Mouse (Mus musculus) forebrain, postnatal 0 days (tissue): ENCODE results near the gene Cop1. TPM values are rescaled to one million over a fixed set of nuclear protein-coding genes. Genes with fewer than 3 reads are reported as not detected.

Experiments
- ATAC-seq: fragments of 200-750 bp; cut with Nextera tagmentation; 2 replicates; pipeline ENCODE4 v1.8.0; 2017; ENCODE audit warnings: mild to moderate bottlenecking, moderate library complexity
- DNase-seq: peaks from one replicate; pipeline ENCODE4 v3.0.0-alpha.2; 2015
- H3K27ac ChIP-seq: fragments of 300-500 bp; sonication (generic); 2 replicates; pipeline ENCODE4 v1.5.1; 2014; ENCODE audit warnings: low read depth, mild to moderate bottlenecking, antibody characterized with exemption, low read length, moderate library complexity, mixed read lengths
- H3K27me3 ChIP-seq: fragments of 300-500 bp; sonication (generic); 2 replicates; pipeline ENCODE4 v1.6.1; 2014; ENCODE audit warnings: mild to moderate bottlenecking, low read length, mixed read lengths; ENCODE audit not compliant: insufficient read depth
- H3K36me3 ChIP-seq: fragments of 300-500 bp; sonication (generic); 2 replicates; pipeline ENCODE4 v1.6.1; 2014; ENCODE audit warnings: mild to moderate bottlenecking, moderate library complexity; ENCODE audit not compliant: insufficient read depth
- H3K4me1 ChIP-seq: fragments of 300-500 bp; sonication (generic); 2 replicates; pipeline ENCODE4 v1.6.1; 2014; ENCODE audit warnings: antibody characterized with exemption; ENCODE audit not compliant: insufficient read depth
- H3K4me2 ChIP-seq: fragments of 300-500 bp; sonication (generic); 2 replicates; pipeline ENCODE4 v1.6.1; 2014; ENCODE audit warnings: low read depth, mild to moderate bottlenecking, moderate library complexity
- H3K4me3 ChIP-seq: fragments of 300-500 bp; sonication (generic); 2 replicates; pipeline ENCODE4 v1.5.1; 2014; ENCODE audit warnings: low read depth, low read length, mixed read lengths
- H3K9ac ChIP-seq: fragments of 300-500 bp; sonication (generic); 2 replicates; pipeline ENCODE4 v1.6.1; 2014; ENCODE audit warnings: mild to moderate bottlenecking
- H3K9me3 ChIP-seq: fragments of 300-500 bp; sonication (generic); 2 replicates; pipeline ENCODE4 v1.6.1; 2016; ENCODE audit warnings: low read length
- CTCF ChIP-seq: sonication (generic); IDR thresholded peaks from 2 replicates; pipeline ENCODE4 v1.5.1; 2016; ENCODE audit warnings: antibody characterized with exemption, control low read depth, low read depth
- WGBS: fragments of 180-500 bp; shearing (Covaris S2); extraction: QIAGEN DNeasy Blood & Tissue Kit; methylation state at CpG from one replicate; pipeline ENCODE4 v1.1.7; 2014; 5-methylcytosine and 5-hydroxymethylcytosine counted together
- polyA plus RNA-seq: library from polyadenylated mRNA; unstranded; fragments of >200 nt; fragmentation: Nextera tagmentation; extraction: Ambion mirVana; gene quantifications from 2 replicates; pipeline ENCODE4 v1.2.1, GENCODE M21; 2015
- total RNA-seq: library from RNA; depleted of rRNA; stranded (reverse); fragments of >200 nt; gene quantifications from 2 replicates; pipeline ENCODE4 v1.2.3, GENCODE M21; 2014

The Cop1 gene
- total and polyA plus RNA-seq, 2 experiments from 2014 or later, result 61.0 to 147 TPM

GRCm38 (mm10) chr1:159250320-159250719 is 18.2 kb downstream of the Cop1 start:
- Histone ChIP-seq H3K36me3 (peaks cover 22% of the 10 kb centered on the region), H3K27me3 (no peaks in the 10 kb centered on the region), H3K4me3 (no peak overlapping the region), H3K9me3 (no peaks in the 10 kb centered on the region), H3K27ac (no peak overlapping the region), H3K4me2 (no peak overlapping the region), H3K4me1 (no peaks in the 10 kb centered on the region), H3K9ac (no peak overlapping the region)
- 78% methylated on average over 2 of the region's 2 CpGs for WGBS
- DNase-seq (no peak), ATAC-seq (no peak)
- TF ChIP-seq CTCF, result no peak

DNA sequence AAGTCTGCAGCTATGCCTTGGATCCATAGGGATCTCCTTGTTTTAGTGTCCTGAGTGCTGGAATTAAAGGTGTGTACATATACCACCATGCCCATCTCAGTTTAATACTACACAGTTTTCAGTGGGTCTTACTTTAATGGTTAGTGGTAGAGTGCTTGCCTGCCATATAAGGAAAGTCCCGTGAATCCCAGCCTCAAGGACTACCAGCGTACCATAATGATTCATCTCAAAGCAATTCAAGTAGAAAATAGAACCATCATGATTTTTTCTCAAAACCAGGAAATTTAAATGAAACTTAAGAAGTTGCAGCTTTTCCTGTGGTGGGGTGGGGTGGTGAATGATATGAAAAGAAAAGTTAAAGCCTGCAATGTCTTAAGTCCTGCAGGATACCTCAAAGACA is 21.0 kb downstream of the Cop1 start:
- Histone ChIP-seq H3K27ac (no peak overlapping the region), H3K4me3 (no peak overlapping the region), H3K9ac (no peak overlapping the region), H3K9me3 (no peaks in the 10 kb centered on the region), H3K4me2 (no peak overlapping the region), H3K4me1 (no peaks in the 10 kb centered on the region), H3K27me3 (no peaks in the 10 kb centered on the region), H3K36me3 (peaks cover 25% of the 10 kb centered on the region)
- no peak for TF ChIP-seq CTCF
- DNase-seq, result no peak
- WGBS, result 92% methylated on average over 2 of the region's 2 CpGs
- ATAC-seq, result no peak

GRCm38 (mm10) chr1:159254906-159255685 is 23.0 kb downstream of the Cop1 start:
- DNase-seq (no peak), ATAC-seq (no peak)
- no peak for TF ChIP-seq CTCF
- Histone ChIP-seq H3K4me2 (no peak overlapping the region), H3K9me3 (no peaks in the 10 kb centered on the region), H3K4me1 (no peaks in the 10 kb centered on the region), H3K4me3 (no peak overlapping the region), H3K36me3 (peaks cover 25% of the 10 kb centered on the region), H3K27ac (no peak overlapping the region), H3K9ac (no peak overlapping the region), H3K27me3 (no peaks in the 10 kb centered on the region)
- 82% methylated on average over 5 of the region's 5 CpGs for WGBS

DNA sequence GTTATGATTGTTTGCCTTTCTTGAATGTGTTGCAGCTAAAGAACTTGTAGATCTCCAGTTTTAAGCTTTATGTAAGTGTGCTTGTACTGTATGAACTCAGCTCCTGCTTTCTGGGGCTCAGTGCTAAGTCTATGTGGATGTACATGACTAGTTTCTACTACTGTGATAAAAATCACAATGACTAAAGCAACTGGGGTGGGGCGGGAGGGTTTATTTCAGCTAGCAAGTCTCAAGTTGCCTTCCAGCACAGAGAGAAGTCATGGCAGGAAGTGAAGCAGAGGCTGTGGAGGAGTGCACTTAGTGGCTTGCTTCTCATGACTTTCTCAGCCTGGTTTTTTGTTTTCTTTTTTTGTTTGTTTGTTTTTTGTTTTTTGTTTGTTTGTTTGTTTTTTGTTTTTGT is 24.4 kb downstream of the Cop1 start:
- DNase-seq (no peak), ATAC-seq (no peak)
- Histone ChIP-seq H3K27me3 (no peaks in the 10 kb centered on the region), H3K27ac (no peak overlapping the region), H3K4me2 (no peak overlapping the region), H3K9me3 (no peaks in the 10 kb centered on the region), H3K36me3 (peaks cover 21% of the 10 kb centered on the region), H3K4me1 (no peaks in the 10 kb centered on the region), H3K9ac (no peak overlapping the region), H3K4me3 (no peak overlapping the region)
- WGBS, result 88% methylated on average over 1 of the region's 1 CpGs
- TF ChIP-seq CTCF, result no peak

- H3K4me1 ChIP-seq, result no peaks in the 10 kb centered on the region
- TF ChIP-seq CTCF, result no peak
- H3K27ac ChIP-seq, result no peak overlapping the region
- H3K27me3 ChIP-seq, result no peaks in the 10 kb centered on the region
- H3K36me3 ChIP-seq, result peaks cover 3% of the 10 kb centered on the region; the same call in 1 of the 2 replicates
- no peak overlapping the region for H3K4me2 ChIP-seq
- 97% methylated on average over 3 of the region's 3 CpGs for WGBS
- H3K9ac ChIP-seq, result no peak overlapping the region
- ATAC-seq (no peak), DNase-seq (no peak)
- H3K9me3 ChIP-seq, result no peaks in the 10 kb centered on the region
- H3K4me3 ChIP-seq, result no peak overlapping the region
Measured at GRCm38 (mm10) chr1:159263820-159264219, 31.7 kb downstream of the Cop1 start.

DNA sequence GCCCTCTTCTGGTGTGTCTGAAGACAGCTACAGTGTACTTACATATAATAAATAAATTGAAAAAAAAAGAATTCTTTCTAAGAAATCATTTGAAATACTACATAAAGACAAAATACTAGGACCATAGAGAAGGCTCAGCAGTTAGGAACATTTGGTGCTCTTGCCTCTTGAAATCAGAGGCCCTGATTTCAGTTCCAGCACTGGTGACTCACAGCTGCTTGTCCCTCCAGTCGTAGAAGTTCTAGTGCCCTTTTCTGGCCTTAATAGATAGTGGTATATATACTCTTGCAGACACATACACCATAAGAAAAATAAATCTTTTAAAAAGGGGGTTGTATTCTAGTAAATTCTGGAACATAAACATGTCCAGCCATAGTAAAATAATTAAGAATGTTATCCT is 48.0 kb downstream of the Cop1 start:
- WGBS, result 100% methylated on average over 1 of the region's 1 CpGs
- DNase-seq (no peak), ATAC-seq (no peak)
- peaks cover 11% of the 10 kb centered on the region for H3K36me3 ChIP-seq
- H3K4me3 ChIP-seq, result no peak overlapping the region
- no peaks in the 10 kb centered on the region for H3K9me3 ChIP-seq
- H3K27me3 ChIP-seq, result no peaks in the 10 kb centered on the region
- H3K9ac ChIP-seq, result no peak overlapping the region
- H3K27ac ChIP-seq, result no peak overlapping the region
- no peak for TF ChIP-seq CTCF
- no peak overlapping the region for H3K4me2 ChIP-seq
- H3K4me1 ChIP-seq, result no peaks in the 10 kb centered on the region

GRCm38 (mm10) chr1:159281861-159282260 is 49.7 kb downstream of the Cop1 start:
- Histone ChIP-seq H3K4me2 (no peak overlapping the region), H3K36me3 (peaks cover 11% of the 10 kb centered on the region), H3K4me3 (no peak overlapping the region), H3K9ac (no peak overlapping the region), H3K4me1 (no peaks in the 10 kb centered on the region), H3K9me3 (no peaks in the 10 kb centered on the region), H3K27ac (no peak overlapping the region), H3K27me3 (no peaks in the 10 kb centered on the region)
- 100% methylated on average over 1 of the region's 1 CpGs for WGBS
- DNase-seq, result no peak
- ATAC-seq, result no peak
- TF ChIP-seq CTCF, result no peak
